Mouse (Mus musculus): ENCODE results near the gene Tdgf1. TPM values are rescaled to one million over a fixed set of nuclear protein-coding genes. Genes with fewer than 3 reads are reported as not detected.
A peak's percentile ranks its signal among the peaks of the same experiment; 100 is the strongest.

Tdgf1 gene
- total RNA-seq (2021): 1 to 10 TPM in 1 of 2 experiments, under 1 TPM in 1; 0.18 to 1.1 TPM
- long read RNA-seq: 0 reads

GRCm38 (mm10) chr9:110945926-110946325, at the start of gene Tdgf1:
TSS of gene Tdgf1 (minus strand) at chr9:110946158.
- no peak for DNase-seq (ENCODE audit: low spot score in 2 of 2)

GRCm38 (mm10) chr9:110994716-110995172, 48.8 kb upstream of the Tdgf1 start:
- DNase-seq (ENCODE audit: low spot score in 2 of 2): peak; percentile 59 to 80

DNA sequence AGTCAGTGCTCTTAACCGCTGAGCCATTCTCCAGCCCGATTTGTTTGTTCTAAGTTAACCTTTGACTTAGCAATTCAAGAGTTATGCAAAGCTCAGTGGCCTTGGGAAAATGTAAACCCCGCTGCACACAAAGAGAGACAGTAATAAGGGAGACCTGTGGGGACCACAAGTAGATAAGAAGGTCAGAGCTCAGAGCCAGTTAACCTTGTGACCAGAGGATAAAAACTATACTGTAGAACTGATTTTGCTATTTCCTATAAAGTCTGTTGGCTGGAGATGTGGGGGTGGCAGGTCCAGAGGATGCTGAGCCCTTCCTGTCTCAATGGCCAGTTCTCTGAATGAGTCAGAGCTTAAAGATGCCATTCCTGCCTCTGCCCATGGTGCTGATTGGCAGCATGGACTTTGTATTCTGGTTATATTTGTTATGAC, 47.3 kb upstream of the Tdgf1 start:
- DNase-seq (ENCODE audit: low spot score in 2 of 2): no peak

- no peak for DNase-seq (ENCODE audit: low spot score in 2 of 2)
These were observed 44.2 kb upstream of the Tdgf1 start, which contains the start of gene Rtp3 for GRCm38 (mm10) chr9:110990204-110990603. TSS of gene Rtp3 (minus strand) at chr9:110990583.

GRCm38 (mm10) chr9:110989543-110989942, 43.6 kb upstream of the Tdgf1 start:
- no peak for DNase-seq (ENCODE audit: low spot score in 2 of 2)

DNA sequence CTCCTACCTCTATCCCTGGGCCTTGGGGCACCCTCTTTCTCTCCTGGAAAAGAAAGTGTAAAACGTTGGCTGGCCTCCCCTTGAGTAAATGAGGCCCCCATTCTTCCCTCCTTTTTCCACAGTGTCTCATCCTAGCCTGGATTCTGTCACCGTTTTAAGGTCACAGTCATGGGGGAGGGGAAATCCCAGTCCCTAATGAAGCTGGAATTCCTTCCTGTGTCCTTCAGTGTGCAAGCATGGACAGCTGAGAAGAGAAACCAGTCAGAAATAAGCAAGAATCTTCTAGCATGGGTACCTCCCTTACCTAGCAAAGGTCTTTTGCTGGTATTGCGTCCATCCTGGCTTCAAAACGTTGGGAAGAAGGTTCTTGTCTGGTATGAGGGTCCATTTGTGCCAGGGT, 43.2 kb upstream of the Tdgf1 start:
- no peak for DNase-seq (ENCODE audit: low spot score in 2 of 2)

- DNase-seq (ENCODE audit: low spot score in 2 of 2): no peak
These were observed 42.1 kb upstream of the Tdgf1 start for GRCm38 (mm10) chr9:110988078-110988477.

DNA sequence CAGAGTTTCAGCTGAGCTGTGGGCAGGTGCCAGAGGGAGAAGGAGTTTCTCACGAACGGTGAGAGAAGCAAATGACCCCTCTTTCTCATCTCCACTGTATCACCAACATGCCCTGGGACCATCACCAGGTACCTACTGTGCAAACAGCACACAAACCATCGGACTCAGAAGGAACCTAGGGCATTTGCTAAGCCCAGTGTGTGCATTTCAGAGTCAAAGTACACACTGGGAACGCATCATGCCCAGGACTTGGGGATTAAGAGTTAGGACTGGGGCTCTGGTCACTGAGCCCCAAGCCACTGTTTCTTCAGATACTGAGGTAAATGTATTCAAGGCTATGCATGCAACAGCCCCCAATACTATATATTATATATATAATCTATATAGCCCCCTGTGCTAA, 41.4 kb upstream of the Tdgf1 start:
- no peak for DNase-seq (ENCODE audit: low spot score in 2 of 2)

DNA sequence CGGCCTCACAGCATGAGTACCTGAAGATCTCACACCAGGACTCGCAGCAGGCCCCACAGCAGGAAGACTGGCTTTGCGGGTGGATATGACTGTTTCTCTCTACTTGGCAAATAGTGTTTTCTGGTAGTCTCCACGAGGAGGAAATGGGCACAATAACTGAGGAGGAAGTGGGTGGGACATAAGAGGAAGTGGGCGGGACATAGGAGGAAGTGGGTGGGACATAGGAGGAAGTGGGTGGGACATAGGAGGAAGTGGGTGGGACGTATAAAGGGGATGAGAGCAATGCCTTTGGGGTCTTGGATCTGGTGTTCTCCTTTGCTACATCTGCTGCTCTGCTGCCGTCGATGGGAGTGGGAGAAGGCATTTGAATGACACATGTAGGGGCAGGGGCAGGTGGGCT, 40.0 kb upstream of the Tdgf1 start:
- DNase-seq (ENCODE audit: low spot score in 2 of 2): no peak

GRCm38 (mm10) chr9:110985541-110985940, 39.6 kb upstream of the Tdgf1 start:
- DNase-seq (ENCODE audit: low spot score in 2 of 2): no peak

DNA sequence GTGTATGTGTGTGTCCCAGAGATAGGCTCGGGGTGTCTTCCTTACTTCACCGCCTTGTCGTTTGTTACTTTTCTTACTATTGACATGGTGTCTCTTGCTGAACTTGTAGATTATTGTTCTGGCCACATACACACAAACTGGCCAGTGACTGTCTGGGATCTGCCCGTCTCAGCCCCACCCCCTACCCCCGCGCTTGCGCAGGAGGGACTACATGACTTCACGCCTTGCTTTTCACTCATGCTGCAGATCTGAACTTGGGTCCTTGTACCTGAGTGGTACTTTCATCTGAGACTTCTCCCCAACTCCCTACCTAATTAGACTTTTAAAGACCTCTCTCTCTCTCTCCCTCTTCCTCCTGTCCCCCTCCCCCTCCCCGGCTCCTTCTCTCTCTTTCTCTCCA, 38.1 kb upstream of the Tdgf1 start:
- no peak for DNase-seq (ENCODE audit: low spot score in 2 of 2)

GRCm38 (mm10) chr9:110982351-110982750, 36.4 kb upstream of the Tdgf1 start:
- DNase-seq (ENCODE audit: low spot score in 2 of 2): no peak

DNA sequence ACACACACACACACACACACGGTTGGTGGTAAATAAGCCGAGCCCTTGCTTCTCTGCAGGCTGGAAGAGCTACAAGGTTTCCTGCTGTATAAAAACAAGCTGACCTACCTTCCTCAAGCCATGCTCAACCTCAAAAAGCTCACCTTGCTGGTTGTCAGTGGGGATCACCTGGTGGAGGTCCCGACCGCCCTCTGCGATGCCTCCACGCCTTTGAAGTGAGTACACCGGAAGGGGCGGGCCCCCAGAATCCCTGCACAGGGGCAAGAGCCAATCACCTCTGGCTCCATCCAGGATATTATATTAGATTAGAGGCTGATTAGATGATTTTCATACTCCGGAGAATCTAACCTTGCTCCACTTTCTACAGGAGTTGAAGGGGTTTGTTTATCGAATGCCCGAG, 33.5 kb upstream of the Tdgf1 start:
- no peak for DNase-seq (ENCODE audit: low spot score in 2 of 2)

GRCm38 (mm10) chr9:110965910-110966231, 19.9 kb upstream of the Tdgf1 start:
- DNase-seq (ENCODE audit: low spot score in 2 of 2): no peak

GRCm38 (mm10) chr9:110965062-110965909, 19.3 kb upstream of the Tdgf1 start:
- DNase-seq (ENCODE audit: low spot score in 2 of 2): no peak

- DNase-seq (ENCODE audit: low spot score in 2 of 2): no peak
These were observed 17.7 kb upstream of the Tdgf1 start for GRCm38 (mm10) chr9:110963566-110964115.

GRCm38 (mm10) chr9:110961386-110961785, 15.4 kb upstream of the Tdgf1 start:
- DNase-seq (ENCODE audit: low spot score in 2 of 2): no peak

- no peak for DNase-seq (ENCODE audit: low spot score in 2 of 2)
These were observed 14.5 kb upstream of the Tdgf1 start for GRCm38 (mm10) chr9:110960230-110961149.

DNA sequence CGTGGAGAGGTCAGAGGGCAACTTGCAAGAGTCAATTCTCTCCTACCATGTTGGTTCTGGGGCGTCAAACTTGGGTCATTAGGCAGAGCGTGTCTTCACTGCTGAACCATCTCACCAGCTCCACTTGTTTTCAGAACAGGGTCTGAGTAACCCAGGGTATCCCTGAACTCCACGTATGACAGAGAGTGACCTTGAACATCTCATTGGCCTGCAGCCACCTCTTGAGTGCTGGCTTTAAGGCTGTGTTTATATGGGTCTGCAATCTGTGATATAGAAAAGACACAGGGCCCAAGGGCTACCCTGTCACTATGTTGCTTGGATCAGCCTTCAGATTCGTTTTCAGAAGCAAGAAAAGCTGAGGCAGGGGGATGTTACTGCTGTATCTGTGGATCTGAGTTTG, 13.7 kb upstream of the Tdgf1 start:
- no peak for DNase-seq (ENCODE audit: low spot score in 2 of 2)

GRCm38 (mm10) chr9:110955962-110956361, 10.0 kb upstream of the Tdgf1 start:
- DNase-seq (ENCODE audit: low spot score in 2 of 2): no peak

- no peak for DNase-seq (ENCODE audit: low spot score in 2 of 2)
These were observed 8.9 kb upstream of the Tdgf1 start for GRCm38 (mm10) chr9:110954681-110955445.
